Mouse (Mus musculus) CD4-positive helper T cell, adult 2 months (primary cell): ENCODE data around the gene Park7.

Experiments used
- DNase-seq: peaks from one replicate; pipeline ENCODE4 v3.0.0-alpha.2; 2012; ENCODE audit warnings: low read depth, missing footprints, low spot score

The Park7 gene

DNA sequence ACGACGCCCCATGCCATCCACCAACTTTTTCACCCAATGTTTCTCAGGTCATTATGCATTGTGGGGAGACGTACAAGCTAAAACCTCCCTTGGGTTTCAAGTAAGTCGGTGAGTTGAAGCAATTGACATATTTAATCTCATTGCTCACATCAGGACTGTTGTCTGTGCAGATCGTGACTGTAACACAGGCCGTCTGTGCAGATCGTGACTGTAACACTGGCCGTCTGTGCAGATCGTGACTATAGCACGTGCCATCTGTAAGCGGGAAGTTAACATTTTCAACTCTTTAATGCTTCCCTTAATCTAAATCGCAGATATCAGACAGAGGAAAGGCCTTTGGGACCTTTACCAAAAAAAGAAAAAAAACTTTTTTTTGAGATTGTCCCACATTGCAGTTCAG, 494 bp downstream of the Park7 start:
- DNase-seq: peak; percentile 36

DNA sequence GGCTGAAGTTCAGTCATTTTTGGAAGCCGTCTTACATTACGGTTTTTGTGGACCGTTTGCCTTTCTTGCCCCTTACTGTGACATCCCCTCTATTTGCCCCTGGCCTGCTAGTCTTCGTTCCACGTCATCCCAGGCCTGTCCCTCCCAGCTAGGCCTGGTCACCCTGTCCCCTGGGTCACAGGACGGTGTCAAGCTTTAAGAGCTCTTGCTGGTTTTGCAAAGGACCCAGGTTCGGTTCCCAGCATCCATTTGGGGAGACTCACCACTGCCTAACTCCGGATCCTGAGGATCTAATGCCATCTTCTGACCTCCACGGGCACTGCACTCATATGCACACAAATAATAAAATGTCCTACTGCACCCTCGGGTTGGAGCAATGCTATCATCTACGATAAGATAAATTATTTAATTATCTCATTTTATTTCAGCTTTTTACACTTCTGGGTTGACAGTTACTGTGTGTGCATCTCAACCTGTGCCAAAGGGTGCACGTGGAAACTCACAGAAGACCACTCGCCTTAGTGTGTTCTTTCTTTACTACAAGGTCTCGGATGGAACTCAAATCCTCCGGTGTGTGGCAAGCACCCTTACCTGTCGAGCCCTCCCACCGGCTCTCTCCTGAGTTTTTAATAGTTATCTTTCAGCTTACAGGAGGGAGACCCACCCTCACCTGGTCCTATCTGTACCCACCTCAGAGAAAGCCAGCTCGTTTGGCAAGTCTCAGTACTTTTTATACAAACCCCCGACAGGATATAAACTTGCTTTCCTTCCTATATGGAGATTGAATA, 3.9 kb downstream of the Park7 start:
- DNase-seq: no peak

- peak; percentile 99 for DNase-seq
Observed at GRCm38 (mm10) chr4:150909451-150910156, 4.6 kb downstream of the Park7 start.

GRCm38 (mm10) chr4:150908512-150908911, 5.7 kb downstream of the Park7 start:
- DNase-seq: peak; percentile 48

DNA sequence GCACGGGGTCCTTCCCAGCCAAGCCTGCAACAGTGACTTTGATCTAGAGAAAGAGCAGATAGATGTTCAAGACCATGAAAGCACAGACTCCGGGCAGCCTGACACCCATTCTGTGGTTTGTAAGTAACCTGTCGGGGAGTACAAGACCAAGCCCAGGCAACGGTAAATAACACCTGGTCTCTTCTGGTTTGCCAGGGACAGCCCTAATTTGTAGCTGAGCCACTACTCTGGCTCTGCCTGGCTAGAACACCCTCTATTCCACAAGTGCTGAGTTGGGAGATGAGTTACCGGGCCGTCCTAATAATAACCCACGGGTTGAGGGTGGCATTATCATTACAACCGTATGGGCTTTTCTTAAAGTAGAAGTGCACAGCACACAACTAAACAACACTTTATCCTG, 7.1 kb downstream of the Park7 start:
- DNase-seq: no peak

- DNase-seq: peak; percentile 50
Observed at GRCm38 (mm10) chr4:150903091-150903742, 11.0 kb downstream of the Park7 start.

DNA sequence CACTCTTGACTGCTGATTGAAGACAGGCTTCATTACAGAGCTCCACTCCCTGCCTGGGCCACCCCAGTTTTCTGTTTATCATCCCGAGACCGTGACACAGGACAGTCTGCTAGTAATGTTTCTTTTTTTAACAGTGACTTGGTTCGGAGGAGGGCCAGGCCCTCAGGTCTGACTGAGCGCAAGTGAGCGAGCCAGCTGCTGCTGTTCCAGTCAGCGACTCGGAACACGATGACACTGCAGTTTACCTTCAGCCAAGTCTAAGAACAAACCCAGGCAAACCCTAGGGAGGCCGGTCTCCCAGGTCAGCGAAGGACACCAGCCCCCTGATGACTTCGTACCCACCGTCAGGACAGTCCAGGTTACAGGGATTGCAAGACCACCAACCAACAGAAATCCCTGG, 12.2 kb downstream of the Park7 start:
- no peak for DNase-seq

DNA sequence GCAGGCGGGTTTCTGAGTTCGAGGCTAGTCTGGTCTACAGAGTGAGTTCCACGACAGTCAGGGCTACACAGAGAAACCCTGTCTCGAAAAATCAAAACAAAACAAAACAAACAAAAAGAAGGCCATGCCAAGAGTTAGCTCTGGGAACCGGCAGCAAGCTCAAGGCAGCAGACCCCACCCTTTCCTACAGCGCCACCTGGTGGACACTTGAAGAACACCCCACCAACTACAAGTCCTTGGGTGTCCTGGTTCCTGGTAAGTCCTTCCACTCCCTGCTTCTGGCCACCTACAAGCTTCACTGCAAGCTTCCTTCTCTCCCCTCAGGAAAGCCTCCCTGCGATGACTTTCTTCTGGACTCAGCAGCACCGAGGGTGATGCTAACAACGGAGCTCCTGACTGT, 12.6 kb downstream of the Park7 start:
- DNase-seq: peak; percentile 75

- no peak for DNase-seq
Observed at GRCm38 (mm10) chr4:150900486-150900885, 13.8 kb downstream of the Park7 start.

GRCm38 (mm10) chr4:150898716-150899365, 15.4 kb downstream of the Park7 start:
- DNase-seq: peak; percentile 81

DNA sequence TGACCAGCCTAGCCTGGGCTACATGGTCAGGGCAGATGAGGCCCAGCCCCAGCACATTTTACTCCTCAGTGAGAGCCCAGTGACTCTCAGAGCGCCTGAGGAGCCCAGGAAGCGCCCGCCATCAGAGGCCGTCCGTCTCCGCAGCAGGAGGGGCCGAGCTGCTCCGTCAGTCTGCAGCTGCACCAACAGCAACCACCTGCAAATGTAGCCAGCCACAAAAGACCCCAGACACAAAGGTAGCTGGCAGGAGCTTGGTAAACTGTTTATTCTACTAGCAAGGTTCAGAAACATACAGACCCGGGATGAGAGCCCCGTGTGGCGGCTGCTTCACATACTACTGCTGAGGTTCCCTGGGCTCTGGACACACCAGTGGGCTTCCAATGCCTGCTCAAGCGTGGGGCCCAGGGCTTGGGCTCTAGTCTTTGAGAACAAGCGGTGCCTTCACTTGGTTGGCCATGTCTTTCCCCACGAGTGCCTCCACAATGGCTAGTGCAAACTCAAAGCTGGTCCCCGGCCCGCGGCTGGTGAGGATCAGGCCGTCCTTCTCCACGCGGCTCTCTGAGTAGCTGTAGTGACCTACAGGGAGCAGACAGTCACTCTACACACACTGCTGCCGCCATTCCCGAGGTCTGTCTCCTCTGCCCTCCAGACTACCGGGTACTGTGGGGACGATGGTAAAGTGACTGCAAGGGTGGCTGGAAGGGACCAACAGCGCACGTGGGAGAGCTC, 17.2 kb downstream of the Park7 start:
- DNase-seq: no peak

DNA sequence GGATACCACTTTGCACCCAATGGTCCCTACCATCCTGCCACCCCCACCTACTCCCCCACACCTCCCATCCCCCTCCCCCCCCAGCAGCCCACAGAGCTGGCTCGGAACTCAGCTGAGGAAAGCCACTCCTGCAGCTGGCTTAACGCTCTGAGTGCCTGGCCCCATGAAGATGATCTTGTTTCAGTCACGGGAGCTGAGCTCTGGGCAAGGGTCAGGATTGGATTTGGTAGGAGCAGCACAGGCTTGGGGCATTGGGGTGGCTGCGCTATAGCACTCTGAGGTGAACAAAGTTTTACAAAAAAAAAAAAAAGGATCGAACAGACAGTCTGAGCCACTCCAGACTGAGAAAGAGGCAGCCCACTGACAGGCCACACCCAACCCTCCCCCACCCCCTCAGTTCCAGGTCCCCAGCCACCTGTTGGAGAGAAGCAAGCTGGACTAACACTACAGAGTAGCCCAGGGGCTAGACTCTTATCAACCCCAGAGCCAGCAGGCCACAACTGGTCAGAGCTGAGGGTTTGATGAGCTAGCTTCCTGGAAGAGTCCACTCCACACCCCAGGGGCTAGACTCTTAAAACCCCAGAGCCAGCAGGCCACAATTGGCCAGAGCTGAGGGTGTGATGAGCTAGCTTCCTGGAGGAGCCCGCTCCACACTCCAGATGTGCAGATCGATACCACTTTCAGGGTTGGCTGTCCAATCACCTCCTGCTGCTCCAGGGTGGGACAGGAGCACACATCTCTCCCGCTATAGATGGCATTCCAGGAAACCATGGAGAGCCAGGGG, 19.3 kb downstream of the Park7 start:
- DNase-seq: peak; percentile 63

GRCm38 (mm10) chr4:150891308-150891707, 22.9 kb downstream of the Park7 start:
- no peak for DNase-seq

- DNase-seq: no peak
Observed at GRCm38 (mm10) chr4:150889955-150890315, 24.3 kb downstream of the Park7 start.

GRCm38 (mm10) chr4:150889273-150889954, 24.8 kb downstream of the Park7 start:
- DNase-seq: no peak

DNA sequence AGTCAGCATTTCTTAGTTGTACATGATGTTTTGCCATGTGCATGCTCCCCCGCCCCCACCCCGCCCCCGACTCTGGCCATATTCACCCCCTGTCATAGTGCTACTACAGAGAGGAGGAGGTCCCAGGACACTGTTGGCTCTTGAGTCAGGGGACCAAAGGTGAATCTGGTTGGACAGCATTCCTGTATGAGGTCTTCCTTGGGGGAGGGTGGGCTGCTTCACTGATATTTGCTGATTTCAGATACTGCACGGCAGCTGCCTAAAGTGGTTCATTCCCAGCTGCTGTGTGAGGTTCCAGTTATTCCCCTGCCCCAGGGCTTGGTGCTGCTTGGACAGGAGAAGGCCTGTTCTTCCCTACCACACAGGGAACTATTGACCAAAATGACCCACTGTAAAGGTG, 25.7 kb downstream of the Park7 start:
- DNase-seq: no peak

DNA sequence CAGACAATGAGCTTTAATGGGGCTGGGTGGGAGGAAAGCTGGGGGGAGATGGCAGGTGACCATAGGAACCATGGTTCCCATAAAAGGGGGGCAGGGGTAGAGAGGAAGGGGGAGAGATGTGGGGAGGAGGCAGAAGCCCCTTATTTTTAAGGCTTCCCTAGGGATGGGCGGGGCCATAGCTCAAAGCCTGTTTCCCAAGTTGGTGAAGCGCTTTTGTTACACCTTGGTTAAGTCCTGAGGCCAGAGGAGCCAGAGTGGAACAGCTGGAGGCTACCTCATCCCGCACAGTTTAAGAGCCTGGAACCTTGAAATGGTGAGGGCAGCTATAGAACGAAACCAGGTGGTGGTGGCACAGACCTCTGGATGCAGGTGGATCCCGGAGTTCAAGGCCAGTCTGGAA, 26.3 kb downstream of the Park7 start:
- DNase-seq: no peak

GRCm38 (mm10) chr4:150882632-150883031, 31.6 kb downstream of the Park7 start:
- DNase-seq: no peak

- no peak for DNase-seq
Observed at GRCm38 (mm10) chr4:150880364-150880763, 33.9 kb downstream of the Park7 start.

DNA sequence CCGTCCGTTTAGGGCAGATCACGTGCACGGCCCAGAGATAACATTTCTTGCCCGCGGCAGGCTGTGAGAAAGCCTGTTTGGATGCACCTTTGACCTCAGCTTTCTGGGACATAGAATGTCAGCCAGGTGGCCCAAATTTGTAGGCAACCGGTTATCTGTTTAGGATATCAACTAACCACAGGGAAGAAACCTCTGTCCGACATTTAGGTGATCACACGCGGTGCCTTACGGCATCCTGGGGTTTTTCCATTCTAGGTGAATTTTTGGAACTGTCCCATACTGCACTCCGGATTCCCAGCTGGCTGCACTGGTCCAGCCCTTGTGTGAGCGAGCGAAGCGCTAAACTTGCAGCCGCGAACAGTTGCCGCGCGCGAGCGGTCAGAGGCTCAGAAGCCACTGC, 34.6 kb downstream of the Park7 start:
- no peak for DNase-seq
